Mouse (Mus musculus): ENCODE results near the gene Mrps12. TPM values are rescaled to one million over a fixed set of nuclear protein-coding genes. Genes with fewer than 3 reads are reported as not detected.

The Mrps12 gene
- polyA plus RNA-seq, 1 experiment from 2014 or later = 180 TPM

- WGBS = 35% methylated on average over 30 of the region's 30 CpGs
- Histone ChIP-seq H3K36me3 (ENCODE audit: control insufficient read depth, insufficient read depth, low read length) (no peaks in the 10 kb centered on the region; the same call in 1 of the 2 replicates), H3K4me3 (ENCODE audit: low read depth, low read length) (peak within 1 kb of the TSS; percentile 43), H3K9ac (ENCODE audit: low read depth, low read length) (0 out of 2 replicates have a peak within 1 kb of the TSS, but pooled peaks have one; percentile 8), H3K9me3 (ENCODE audit: control insufficient read depth, low read length) (no peaks in the 10 kb centered on the region), H3K27me3 (replicated peaks; ENCODE audit: control insufficient read depth, insufficient read depth, low read length) (peaks cover 31% of the 10 kb centered on the region), H3K27ac (ENCODE audit: low read depth, low read length) (no peak within 1 kb of the TSS), H3K4me2 (peak within 1 kb of the TSS; percentile 74), H3K4me1 (replicated peaks; ENCODE audit: control insufficient read depth, insufficient read depth, low read length) (peaks cover 3% of the 10 kb centered on the region; the same call in 1 of the 2 replicates)
- ATAC-seq (replicated peaks; ENCODE audit: low FRiP score) (no peak), DNase-seq (ENCODE audit: low spot score) (no peak)
These were observed 48.9 kb downstream of the Mrps12 start, which contains the start of gene Fbxo27 for GRCm38 (mm10) chr7:28692545-28693320. Gene Fbxo27 (plus strand): TSS chr7:28692849.

GRCm38 (mm10) chr7:28691075-28691474 lies 50.5 kb downstream of the Mrps12 start:
- ATAC-seq (replicated peaks; ENCODE audit: low FRiP score) = no peak
- H3K9ac ChIP-seq (ENCODE audit: low read depth, low read length) = no peak overlapping the region
- no peaks in the 10 kb centered on the region for H3K9me3 ChIP-seq (ENCODE audit: control insufficient read depth, low read length)
- H3K27me3 ChIP-seq (replicated peaks; ENCODE audit: control insufficient read depth, insufficient read depth, low read length) = peaks cover 31% of the 10 kb centered on the region
- H3K27ac ChIP-seq (ENCODE audit: low read depth, low read length) = no peak overlapping the region
- H3K4me3 ChIP-seq (ENCODE audit: low read depth, low read length) = no peak overlapping the region
- H3K36me3 ChIP-seq (ENCODE audit: control insufficient read depth, insufficient read depth, low read length) = no peaks in the 10 kb centered on the region
- H3K4me2 ChIP-seq = no peak overlapping the region
- H3K4me1 ChIP-seq (replicated peaks; ENCODE audit: control insufficient read depth, insufficient read depth, low read length) = peaks cover 3% of the 10 kb centered on the region; the same call in 1 of the 2 replicates
- WGBS = 64% methylated on average over 7 of the region's 7 CpGs
- DNase-seq (ENCODE audit: low spot score) = no peak

Other genes with a start within 250 kb of the Mrps12 start
- not detected in 2 replicates for gene Ifnl2, start 231.4 kb downstream of the Mrps12 start, polyA plus RNA-seq (2014; fragmentation: Nextera tagmentation; extraction: Ambion mirVana)
- not detected in 2 replicates for gene Ifnl3, start 219.0 kb downstream of the Mrps12 start, polyA plus RNA-seq (2014; fragmentation: Nextera tagmentation; extraction: Ambion mirVana)
- not detected in 2 replicates for gene Sycn, start 200.9 kb downstream of the Mrps12 start, polyA plus RNA-seq (2014; fragmentation: Nextera tagmentation; extraction: Ambion mirVana)
- gene Nccrp1, start 194.6 kb downstream of the Mrps12 start, polyA plus RNA-seq (2014; fragmentation: Nextera tagmentation; extraction: Ambion mirVana) = not detected in 2 replicates
- 17.4 and 18.6 TPM in 2 replicates for gene Samd4b, start 143.7 kb downstream of the Mrps12 start, polyA plus RNA-seq (2014; fragmentation: Nextera tagmentation; extraction: Ambion mirVana)
- gene Pak4, start 143.6 kb downstream of the Mrps12 start, polyA plus RNA-seq (2014; fragmentation: Nextera tagmentation; extraction: Ambion mirVana) = 34.0 and 35.3 TPM in 2 replicates
- gene Acp7, start 110.5 kb downstream of the Mrps12 start, polyA plus RNA-seq (2014; fragmentation: Nextera tagmentation; extraction: Ambion mirVana) = not detected in 2 replicates
- gene Fbxo27, start 49.0 kb downstream of the Mrps12 start, polyA plus RNA-seq (2014; fragmentation: Nextera tagmentation; extraction: Ambion mirVana) = 1.4 and 1.7 TPM in 2 replicates
- 3.1 and 3.7 TPM in 2 replicates for gene Fbxo17, start 25.0 kb downstream of the Mrps12 start, polyA plus RNA-seq (2014; fragmentation: Nextera tagmentation; extraction: Ambion mirVana)
- gene Sars2, start 172 bp upstream of the Mrps12 start, polyA plus RNA-seq (2014; fragmentation: Nextera tagmentation; extraction: Ambion mirVana) = 31.3 and 35.3 TPM in 2 replicates
- gene Ccer2, start 14.4 kb upstream of the Mrps12 start, polyA plus RNA-seq (2014; fragmentation: Nextera tagmentation; extraction: Ambion mirVana) = not detected in 2 replicates
- gene Sirt2, start 24.9 kb upstream of the Mrps12 start, polyA plus RNA-seq (2014; fragmentation: Nextera tagmentation; extraction: Ambion mirVana) = 41.0 and 41.9 TPM in 2 replicates
- 61.4 and 61.8 TPM in 2 replicates for gene Nfkbib, start 25.7 kb upstream of the Mrps12 start, polyA plus RNA-seq (2014; fragmentation: Nextera tagmentation; extraction: Ambion mirVana)
- gene Rinl, start 47.1 kb upstream of the Mrps12 start, polyA plus RNA-seq (2014; fragmentation: Nextera tagmentation; extraction: Ambion mirVana) = 21.7 and 23.1 TPM in 2 replicates
- gene Hnrnpl, start 66.7 kb upstream of the Mrps12 start, polyA plus RNA-seq (2014; fragmentation: Nextera tagmentation; extraction: Ambion mirVana) = 238 and 279 TPM in 2 replicates
- 107 TPM in 2 replicates for gene Ech1, start 83.4 kb upstream of the Mrps12 start, polyA plus RNA-seq (2014; fragmentation: Nextera tagmentation; extraction: Ambion mirVana)
- gene Lgals4, start 92.0 kb upstream of the Mrps12 start, polyA plus RNA-seq (2014; fragmentation: Nextera tagmentation; extraction: Ambion mirVana) = 2.9 and 5.1 TPM in 2 replicates
- gene Lgals7, start 122.0 kb upstream of the Mrps12 start, polyA plus RNA-seq (2014; fragmentation: Nextera tagmentation; extraction: Ambion mirVana) = not detected in 2 replicates
- gene Capn12, start 139.6 kb upstream of the Mrps12 start, polyA plus RNA-seq (2014; fragmentation: Nextera tagmentation; extraction: Ambion mirVana) = 0.21 and 0.37 TPM in 2 replicates
- gene Actn4, start 220.5 kb upstream of the Mrps12 start, polyA plus RNA-seq (2014; fragmentation: Nextera tagmentation; extraction: Ambion mirVana) = 191 and 209 TPM in 2 replicates
- 421 and 425 TPM in 2 replicates for gene Eif3k, start 240.0 kb upstream of the Mrps12 start, polyA plus RNA-seq (2014; fragmentation: Nextera tagmentation; extraction: Ambion mirVana)
- 50.7 and 53.2 TPM in 2 replicates for gene Map4k1, start 240.2 kb upstream of the Mrps12 start, polyA plus RNA-seq (2014; fragmentation: Nextera tagmentation; extraction: Ambion mirVana)